Mouse (Mus musculus): ENCODE measurements around the gene Klhl23. TPM values are rescaled to one million over a fixed set of nuclear protein-coding genes. Genes with fewer than 3 reads are reported as not detected.

The Klhl23 gene
- total RNA-seq, 2 experiments from 2014 or later = 54.4 to 57.9 TPM

DNA sequence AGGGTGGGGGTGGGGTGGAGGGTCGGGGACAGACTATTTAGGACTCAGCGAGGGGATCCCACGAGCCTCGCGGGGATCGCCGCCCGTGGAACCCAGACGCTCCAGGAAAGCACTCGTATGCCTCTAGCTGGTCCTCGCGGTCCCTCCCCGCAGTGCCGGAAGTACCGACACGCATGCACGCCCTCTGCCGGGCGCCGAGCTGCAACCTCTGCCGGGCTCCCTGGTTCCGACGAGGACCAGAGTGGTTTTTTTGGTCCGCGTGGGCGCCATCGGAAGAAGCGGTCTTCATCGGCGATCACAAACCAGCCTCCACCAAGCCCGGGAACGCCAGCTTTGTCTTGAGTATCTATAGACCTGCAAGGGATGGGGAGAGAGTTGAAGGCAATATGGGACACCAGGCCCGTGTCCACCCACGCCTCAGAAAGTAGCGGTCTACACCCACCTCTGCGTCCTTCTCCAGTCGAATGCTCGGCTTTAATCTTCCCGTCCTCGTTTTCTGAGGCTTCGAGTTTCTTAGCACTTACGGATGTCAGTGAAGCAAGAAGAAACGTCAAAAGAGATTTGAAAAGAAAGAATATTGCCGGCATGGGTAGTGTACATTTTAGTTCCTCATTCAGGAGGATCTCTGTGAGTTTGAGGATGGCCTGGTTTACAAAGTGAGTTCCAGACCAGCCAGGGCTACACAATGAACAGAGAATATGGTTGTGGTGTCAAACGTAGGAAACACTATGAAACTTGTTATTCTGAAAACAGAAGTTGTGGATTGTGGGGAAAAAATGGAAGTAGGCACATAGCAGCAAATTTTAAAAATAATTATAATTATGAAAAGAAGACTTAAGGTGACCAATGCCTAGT is 63.9 kb downstream of the Klhl23 start, which contains the start of gene Mettl5:
Gene Mettl5, minus strand, starts transcription at position 165 of the 855 bp plus-strand sequence.
- intact Hi-C loops (cut with DNase I) = no loop called here
- peak; percentile 88 to 89 for DNase-seq (ENCODE audit: low spot score in 2 of 2)

Other genes starting within 250 kb of the Klhl23 start
- under 1 TPM in 1 of 2 experiments, not detected in 1; 0.09 TPM for gene Lrp2, start 235.9 kb upstream of the Klhl23 start, total RNA-seq (2021)
- gene Bbs5, start 174.8 kb upstream of the Klhl23 start, total RNA-seq (2021) = 10 to 100 TPM; 21.1 to 29.8 TPM
- under 1 TPM; 0.69 to 0.86 TPM for gene Klhl41, start 151.8 kb upstream of the Klhl23 start, total RNA-seq (2021)
- 10 to 100 TPM; 14.9 to 15.5 TPM for gene Fastkd1, start 108.4 kb upstream of the Klhl23 start, total RNA-seq (2021)
- 10 to 100 TPM; 51.2 to 67.6 TPM for gene Ppig, start 99.4 kb upstream of the Klhl23 start, total RNA-seq (2021)
- 1 to 10 TPM; 2.4 to 3.1 TPM for gene Ccdc173, start 32.4 kb upstream of the Klhl23 start, total RNA-seq (2021)
- gene Phospho2, start 32.3 kb upstream of the Klhl23 start, total RNA-seq (2021) = 10 to 100 TPM; 20.3 to 24.5 TPM
- gene Ssb, start 39.6 kb downstream of the Klhl23 start, total RNA-seq (2021) = 100 to 1,000 TPM; 111 to 126 TPM
- 10 to 100 TPM; 11.4 to 12.8 TPM for gene Mettl5, start 63.7 kb downstream of the Klhl23 start, total RNA-seq (2021)
- gene Ubr3, start 75.3 kb downstream of the Klhl23 start, total RNA-seq (2021) = 100 to 1,000 TPM; 132 to 159 TPM
- gene Myo3b, start 217.2 kb downstream of the Klhl23 start, total RNA-seq (2021) = under 1 TPM; 0.72 to 0.91 TPM